Mouse (Mus musculus) thymus, postnatal 36 days (tissue): Measurements from ENCODE around the gene Ogt.

Experiments used
- DNase-seq, 2 experiments: peaks; one replicate each; pipeline ENCODE4 v3.0.0; 2022; ENCODE audit warnings: mixed read lengths in 2 of 2

Ogt gene

DNA sequence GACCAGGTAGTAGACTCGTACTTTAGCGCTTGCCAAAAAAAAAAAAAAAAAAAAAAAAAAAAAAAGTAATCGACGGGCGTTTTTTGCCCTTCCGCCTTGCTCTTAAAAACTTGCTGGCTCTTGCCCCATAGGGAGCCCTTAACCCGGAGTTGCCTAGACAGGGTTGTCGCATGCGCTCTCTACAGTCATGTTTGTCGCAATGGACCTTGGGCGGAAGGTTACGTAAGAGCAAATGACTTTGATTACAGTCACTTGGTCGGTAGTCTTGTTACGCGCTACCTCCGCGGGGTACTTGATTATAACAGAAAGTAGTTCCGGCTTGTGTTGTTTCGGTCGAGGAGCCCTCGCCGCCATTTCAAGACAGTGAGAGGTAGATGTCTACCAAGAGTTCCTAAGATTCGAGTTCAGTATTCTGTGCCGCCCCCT lies at the start of gene Ogt:
Ogt (plus strand) TSS at position 320 of the 426 bp plus-strand sequence.
- peak; percentile 86 to 88 for DNase-seq

DNA sequence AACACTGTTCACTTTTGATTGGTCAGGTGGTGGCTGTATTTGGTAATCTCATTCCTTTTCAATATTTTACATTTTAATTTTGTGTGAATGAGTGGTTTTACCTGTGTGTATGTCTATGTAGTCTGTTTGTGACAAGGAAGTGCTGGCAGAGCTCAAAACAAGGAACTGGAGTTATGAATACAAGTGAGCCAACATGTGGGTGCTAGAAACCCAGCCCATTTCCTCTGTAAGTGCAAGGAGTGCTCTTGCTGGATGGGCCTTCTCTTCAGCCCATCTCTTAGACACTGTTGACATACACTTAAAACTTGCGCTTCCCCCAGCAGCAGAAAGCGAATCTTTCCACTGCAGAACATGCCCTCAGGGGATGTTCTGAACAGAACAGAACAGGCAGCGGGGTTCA lies 23.7 kb upstream of the Ogt start:
- no peak for DNase-seq

DNA sequence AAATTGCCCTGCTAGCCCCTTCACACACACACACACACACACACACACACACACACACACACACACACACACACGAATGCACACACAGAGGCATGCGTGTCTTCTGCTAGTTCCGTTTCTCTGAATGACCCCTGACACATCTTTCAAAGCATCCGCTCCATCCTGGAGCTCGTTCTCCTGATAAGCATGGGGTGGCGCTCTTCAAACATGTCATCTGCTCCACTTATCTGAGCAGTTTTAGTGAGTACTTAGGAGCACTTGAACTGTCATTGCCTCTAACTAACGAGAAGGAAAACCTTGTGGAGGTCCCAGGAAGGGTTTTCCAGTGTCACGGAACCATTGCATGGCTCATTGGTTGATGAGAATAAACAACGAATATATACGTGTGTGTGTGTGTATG lies 22.0 kb upstream of the Ogt start:
- no peak for DNase-seq

DNA sequence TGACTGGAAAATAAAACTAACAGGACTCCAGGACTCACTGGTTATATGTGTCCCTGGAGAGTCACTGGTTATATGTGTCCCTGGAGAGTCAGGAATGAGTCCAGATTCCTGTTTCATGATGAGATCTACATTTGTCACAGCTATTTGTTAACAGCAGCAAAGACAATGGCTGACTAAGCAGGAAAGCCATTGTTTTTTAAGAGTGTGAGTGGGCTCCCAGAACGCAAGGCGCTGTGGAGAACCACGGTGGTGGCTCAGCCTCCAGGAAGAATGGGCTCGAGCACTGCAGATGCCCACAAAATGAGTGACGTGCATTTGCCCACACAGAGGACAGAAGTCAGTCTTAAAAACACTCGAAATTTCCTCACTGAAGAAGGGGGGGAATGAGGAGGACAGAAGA lies 19.5 kb upstream of the Ogt start:
- DNase-seq, result no peak

DNA sequence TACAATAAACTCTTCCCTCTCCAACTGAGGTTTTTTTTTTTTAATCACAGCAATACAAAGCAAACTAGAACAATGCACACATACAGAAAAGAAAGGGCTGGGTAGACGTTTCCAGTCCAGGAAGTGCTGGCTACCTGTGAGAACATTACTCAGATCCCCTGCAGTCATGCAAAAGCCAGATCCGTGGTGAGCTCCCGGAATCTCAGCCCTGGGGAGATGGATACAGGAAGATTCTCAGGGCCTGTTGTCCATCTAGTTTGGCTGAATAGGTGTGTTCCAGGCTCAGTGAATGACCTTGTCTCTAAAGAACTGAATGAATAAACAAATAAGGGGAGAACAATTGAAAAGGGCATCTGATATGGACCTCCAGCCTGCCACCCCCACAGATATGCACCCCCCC lies 17.3 kb upstream of the Ogt start:
- no peak for DNase-seq

DNA sequence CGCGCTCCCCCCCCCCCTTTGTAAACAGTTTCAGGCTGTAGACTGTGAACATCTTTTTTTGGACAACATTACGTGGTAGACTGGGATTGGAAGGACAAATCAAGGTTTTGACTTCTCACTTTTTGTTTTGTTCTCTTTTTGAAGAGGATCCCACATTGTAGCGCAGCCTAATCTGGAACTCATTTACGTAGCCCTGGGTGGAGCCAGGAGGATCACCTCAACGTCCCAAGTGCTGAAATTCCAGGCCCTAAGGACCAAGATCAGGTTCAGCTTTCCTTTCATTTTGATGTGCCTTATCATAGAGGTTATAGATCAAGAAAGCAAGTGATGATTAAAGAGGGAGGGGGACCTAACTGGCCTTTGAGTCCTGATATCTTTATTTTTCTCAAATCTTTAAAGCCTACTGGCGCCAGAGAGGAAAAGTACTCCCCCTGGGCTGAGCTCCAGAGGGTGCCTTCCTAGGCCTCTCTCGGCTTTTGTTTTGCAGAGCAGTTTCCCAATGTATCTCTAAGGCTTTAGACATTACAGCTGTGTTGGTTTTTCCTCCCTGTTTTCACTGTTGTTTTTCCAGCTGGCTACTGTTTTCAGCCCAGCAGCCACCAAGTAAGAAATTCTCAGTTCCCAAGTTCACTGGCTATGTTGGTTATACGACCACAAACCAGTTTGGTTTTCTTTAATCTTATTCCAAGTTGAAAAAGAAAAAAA lies 2.9 kb upstream of the Ogt start:
- no peak for DNase-seq

DNA sequence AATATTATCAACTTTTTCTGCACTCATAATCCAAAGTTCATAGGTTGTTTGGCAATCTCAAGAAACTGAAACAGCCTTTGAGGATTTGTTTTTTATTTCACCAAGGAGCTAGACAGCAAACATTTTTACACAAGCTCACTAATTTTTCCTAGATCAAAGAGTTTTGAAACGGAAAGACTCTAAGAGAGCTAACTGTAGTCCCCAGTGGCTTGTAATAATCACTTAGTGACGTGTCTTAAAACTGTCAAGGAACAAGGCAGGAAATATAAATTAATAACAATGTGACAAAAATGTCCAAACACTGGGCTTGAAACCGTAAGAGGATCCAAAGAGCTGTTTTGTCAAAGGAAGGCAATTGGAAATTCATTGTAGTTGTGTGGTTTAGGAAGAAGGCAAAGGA lies 1.0 kb upstream of the Ogt start:
- DNase-seq, result no peak

DNA sequence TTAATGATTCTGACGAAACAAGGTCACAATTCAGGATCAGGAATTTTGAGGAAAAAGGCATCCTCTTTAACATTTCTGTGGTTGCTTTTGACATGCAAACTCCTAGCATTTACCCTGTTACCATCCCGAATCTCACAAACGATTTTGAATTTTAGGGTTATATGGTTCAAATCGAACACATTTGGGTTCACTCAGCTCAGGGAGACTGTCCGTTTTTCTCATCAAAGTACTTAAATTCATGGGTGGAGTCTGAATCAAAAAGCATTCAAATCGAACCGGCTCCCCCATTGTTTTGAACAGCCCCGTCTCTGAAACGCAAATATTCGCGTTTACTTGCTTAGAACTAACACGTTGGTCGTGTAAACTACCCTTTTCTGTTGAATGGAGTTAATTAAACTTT lies 554 bp upstream of the Ogt start:
- DNase-seq, result no peak

DNA sequence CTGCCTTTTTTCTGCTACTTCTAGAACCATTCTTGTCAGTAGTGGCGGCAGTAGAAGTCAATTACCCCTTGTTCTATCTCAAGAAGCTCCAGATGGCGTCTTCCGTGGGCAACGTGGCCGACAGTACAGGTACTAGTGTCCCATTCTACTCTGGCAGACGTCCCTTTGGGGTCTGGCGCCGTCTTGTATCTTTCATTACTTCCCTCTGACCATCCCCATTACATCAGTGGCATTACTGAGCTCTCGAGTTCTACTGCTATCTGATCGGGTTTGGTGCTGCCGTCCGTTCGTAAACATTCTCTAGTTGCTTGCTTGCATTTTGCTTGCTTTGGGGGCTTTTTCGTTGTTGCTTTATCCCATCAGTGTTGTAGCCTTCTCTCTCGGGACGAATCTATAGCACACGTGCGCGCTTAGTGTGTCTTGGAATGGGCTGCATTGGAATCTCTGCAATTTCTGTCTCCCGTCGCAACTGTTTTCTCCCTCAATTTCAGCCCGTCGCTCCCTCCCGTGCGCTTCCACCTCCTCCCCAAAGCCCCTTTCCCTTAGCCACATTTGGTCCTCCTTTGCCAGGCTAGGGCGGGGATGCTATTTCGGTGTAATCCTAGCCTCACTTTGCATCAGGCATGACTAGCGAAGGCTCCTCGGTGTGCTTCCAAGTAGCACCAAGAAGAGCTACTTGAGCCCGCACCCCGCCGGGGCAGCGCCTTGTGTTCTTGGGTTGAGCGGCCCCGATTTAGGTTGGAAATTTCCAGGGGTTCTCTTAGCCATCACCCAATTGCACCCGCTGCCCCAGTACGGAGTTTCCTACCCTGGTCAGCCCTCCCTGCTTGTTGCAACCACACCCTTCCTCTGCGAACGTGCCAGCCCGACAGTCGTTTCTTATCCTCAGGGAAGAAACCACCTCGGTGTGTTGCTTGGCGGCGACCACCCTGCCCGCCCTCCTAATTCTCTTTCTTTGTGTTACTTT lies 617 bp downstream of the Ogt start:
- peak; percentile 21 to 38 for DNase-seq

DNA sequence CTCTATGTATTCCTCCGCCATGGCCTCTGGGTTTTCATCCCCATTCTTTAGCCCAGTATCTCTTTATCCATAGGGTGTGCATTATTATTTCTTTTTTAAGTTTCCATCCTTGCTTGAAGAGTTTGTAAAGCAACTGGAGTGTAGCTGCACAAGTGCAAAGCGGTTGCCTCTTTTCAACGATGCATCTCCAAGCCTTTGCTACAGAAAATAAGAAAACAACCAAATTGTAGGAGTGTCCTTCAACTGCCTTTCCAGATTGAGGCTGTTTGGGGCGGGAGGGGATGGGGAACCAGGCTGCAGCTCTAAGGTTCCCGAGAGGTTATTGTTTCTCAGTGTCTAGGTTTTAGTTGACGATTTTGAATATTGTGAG lies 1.3 kb downstream of the Ogt start:
- DNase-seq, result no peak

DNA sequence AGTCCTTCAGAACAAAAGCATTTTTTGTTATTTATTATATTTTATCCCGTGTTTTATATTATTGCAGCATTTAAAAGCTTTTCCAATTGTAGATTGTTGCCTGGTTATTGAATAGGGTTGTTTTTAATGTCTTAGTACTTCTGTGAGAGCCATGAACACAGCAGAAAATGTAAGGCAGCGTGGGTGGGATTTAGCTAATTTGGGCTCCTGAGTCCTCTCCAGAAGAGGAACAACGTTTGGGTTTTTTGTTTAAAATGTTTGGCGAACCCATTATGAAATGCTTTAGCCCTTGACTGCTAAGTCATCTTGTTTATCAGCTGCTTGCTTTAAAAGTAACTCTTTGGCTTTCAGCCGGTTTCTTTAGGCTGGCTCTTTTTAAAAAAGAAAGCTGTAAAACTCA lies 2.2 kb downstream of the Ogt start:
- DNase-seq, result no peak

DNA sequence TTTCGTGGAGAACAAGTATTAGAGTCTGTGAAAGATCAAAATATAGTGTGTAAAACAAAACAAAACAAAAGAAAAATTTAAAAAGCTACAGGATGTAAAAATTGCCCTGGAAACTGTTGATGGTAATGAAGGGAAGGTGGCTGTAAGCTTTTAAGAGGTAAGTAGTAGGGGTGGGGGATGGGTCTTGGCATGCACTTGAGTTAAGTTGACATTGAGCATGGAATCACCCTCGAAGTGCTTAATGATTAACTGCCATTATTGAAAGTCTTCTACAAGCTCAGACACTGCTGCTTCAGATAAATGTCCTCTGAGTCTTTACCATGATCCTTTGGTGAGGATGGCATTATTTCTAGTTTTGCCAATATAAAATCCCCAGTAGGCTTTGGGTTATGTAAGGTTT lies 5.4 kb downstream of the Ogt start:
- DNase-seq, result no peak

DNA sequence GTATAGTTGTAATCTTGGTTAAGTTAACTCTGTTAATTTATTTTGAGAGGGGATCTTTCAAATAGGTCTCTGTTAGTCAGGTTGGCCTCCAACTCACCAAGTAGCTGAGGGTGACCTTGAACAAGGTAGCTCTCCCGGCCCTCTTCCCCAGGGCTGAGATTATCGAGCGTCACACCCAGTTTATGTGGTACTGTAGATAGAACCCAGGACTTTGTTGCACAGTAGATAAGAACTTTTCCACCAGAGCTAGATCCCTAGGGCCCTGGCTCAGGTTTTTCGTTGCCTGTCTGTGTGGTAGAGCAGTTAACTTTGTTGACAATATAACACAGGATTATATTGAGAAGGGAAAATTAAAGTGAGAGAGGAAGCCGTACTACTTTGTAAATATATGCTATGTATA lies 6.8 kb downstream of the Ogt start:
- DNase-seq, result no peak

DNA sequence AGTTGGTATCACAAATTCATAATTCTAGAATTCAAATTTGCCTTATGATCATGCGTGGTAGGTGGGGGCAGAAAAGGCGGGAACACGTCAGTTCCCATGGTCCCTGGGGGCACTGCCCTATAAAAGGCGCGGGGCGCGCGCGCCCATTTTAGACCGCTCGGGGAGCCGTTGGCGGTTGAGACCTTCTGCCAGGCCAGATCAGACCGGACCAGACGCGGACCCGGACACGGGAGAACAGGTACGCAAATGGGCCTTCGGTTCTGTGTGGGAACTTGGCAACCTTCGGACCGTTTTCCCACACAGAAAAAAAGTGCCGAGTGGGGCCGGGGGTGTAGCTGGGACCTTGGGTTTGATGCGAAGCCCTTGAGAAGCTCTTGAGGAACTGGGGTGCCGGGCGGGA lies 55.8 kb downstream of the Ogt start:
- no peak for DNase-seq

DNA sequence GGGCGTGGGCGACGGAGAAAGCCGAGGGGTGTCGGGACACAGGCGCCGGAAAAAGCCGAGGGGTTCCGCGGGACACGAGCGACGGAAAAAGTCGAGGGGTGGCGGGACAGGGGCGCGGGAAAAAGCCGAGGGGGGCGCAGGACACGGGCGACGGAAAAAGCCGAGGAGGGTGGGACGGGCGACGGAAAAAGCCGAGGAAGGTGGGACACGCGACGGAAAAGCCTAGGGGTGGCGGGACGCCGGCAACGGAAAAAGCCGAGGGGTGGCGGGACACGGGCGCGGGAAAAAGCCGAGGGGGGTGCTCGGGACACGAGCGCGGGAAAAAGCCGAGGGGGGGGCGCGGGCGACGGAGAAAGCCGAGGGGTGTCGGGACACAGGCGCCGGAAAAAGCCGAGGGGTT lies 57.7 kb downstream of the Ogt start:
- DNase-seq, result no peak

DNA sequence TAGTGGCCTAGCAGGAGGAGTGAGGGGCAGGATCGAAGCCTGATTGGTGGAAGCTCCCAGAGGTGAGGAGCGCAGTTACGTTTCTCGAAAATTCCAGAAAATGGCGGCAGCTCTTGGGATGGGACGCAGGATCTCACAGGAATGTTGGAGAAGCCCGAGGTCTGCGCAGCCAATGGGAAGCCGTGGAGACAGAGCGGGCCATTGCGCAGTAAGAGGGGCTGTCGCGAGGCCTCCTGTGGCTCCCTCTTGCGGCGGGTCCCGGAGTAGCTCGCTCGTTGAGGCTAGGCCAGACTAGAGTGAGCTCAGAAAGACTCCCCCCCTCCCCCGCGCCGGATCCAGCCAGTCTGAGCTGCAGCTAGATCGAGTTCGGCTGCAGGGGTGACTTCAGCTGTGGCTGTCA lies 58.4 kb downstream of the Ogt start:
- no peak for DNase-seq

DNA sequence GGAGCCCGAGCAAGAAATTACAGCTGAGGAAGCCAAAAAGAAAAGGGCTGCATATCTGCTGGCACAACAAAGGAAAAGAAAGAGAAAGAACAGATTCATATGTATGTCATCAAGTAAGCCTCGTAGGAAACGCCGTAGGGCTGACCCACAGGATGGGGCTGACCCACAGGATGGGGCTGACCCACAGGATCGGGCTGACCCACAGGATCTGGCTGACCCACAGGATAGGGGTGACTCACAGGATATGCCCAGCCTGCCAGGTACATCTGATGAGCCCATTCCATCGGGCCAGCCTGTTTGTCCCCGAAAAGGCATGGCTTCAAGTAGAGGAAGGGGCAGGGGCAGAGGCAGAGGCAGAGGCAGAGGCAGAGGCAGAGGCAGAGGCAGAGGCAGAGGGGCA lies 65.3 kb downstream of the Ogt start:
- DNase-seq, result no peak

DNA sequence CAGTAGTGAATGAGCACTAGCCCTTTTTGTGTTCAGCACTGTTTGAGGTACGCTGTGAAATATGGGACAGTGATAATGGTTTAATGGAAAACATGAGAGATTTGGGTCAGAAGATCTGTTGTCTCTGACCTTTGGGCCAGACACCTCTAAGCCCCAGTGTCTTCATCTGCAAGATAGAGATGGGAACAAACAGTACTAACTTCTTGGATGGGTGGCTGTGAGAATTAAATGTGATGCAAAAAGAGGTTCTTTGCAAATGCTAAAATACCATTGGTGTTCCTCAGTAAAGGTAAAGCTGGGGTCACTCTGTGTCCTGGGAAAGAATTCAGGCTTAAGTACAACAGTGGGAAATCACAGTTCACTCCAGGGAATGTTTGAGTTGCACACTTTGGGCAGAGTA lies 80.5 kb downstream of the Ogt start:
- no peak for DNase-seq

DNA sequence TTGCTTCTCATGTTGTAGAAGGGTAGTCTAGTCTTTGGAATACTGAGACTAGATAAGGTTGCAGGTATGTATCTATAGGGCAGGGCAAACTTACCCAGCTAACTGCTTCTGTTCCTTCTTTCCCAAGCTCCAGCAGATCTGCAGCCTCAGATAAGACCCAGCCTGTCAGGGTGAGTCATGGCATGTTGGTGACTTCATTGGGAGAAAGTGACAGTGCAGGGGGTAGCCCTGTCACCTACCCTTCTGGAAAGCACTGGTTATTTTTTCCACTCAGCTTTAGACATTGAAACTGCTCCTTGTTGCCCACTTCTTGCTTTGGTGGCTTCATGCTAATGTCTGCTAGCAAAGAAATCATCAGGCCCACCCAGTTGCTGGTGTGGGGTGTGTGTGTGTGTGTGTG lies 90.2 kb downstream of the Ogt start:
- DNase-seq, result no peak

DNA sequence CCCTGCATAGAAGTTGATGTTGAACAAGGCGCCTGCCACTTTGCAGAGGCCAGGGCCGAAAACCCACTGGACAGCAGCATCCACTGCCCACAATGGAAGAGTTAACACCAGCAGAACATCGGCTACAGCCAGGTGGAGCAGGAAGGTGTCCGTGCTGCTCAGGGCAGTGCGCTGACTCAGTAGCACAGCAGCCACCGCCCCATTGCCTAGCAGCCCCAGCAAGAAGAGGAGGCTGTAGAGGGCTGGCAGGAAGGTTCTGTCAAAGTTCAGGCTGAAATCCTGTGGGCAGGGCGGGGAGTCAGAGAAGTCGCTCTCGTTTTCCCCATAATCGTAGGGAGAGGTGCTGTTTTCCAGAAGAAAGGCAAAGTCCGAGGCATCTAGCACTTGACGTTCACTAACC lies 92.8 kb downstream of the Ogt start:
- DNase-seq, result no peak

DNA sequence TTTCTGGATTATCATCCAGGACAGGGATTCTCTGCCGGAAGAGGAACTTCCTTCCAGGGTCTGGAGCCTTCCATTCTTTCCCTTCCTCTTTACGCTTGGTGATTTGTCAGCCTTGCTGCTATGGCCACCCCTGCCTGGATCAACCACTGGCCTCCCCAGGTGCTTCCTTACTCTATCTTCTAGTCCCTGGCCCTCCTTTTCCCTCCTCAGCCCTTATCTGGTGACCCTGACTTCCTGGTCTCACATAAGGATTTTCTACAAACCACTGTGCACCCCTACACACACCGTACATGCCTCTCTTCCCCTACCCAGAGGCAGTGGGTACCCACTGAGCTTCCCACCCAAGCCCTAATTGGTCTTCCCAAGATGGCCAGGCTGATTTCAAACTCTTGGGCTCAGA lies 93.4 kb downstream of the Ogt start:
- DNase-seq, result no peak

DNA sequence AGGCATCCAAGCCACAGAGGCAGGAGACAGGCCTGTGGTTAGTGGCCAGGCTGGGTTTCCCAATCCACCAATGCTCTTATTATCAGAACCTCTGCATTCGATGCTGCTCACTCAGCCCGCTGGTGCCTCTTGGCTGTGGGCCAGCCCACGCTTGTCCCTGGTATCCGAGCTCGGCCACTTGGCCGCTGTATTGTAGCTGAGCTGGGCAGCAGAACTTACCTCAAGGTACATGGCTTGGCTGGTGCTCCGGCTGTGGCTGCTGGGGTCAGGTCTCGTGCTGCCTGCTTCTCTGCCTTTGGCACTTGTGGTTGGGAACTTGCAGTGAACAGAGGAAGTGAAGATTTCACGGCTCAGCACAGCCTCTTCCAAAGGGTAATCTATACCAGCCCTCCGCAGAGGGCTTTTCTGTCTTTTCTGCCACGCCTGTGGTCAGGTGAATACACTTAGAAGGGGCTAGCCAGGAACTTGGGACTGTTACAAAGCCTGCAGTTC lies 94.0 kb downstream of the Ogt start, which contains the start of gene Cxcr3:
Cxcr3 (minus strand) TSS at position 442 of the 492 bp plus-strand sequence.
- peak in 1 of 2 experiments; percentile 25 for DNase-seq
